Mouse (Mus musculus): ENCODE data around the gene Scnn1a. TPM values are rescaled to one million over a fixed set of nuclear protein-coding genes. Genes with fewer than 3 reads are reported as not detected.

Gene Scnn1a
- polyA plus RNA-seq (2015; fragmentation: Nextera tagmentation; extraction: Ambion mirVana) = 1.2 and 1.6 TPM in 2 replicates

DNA sequence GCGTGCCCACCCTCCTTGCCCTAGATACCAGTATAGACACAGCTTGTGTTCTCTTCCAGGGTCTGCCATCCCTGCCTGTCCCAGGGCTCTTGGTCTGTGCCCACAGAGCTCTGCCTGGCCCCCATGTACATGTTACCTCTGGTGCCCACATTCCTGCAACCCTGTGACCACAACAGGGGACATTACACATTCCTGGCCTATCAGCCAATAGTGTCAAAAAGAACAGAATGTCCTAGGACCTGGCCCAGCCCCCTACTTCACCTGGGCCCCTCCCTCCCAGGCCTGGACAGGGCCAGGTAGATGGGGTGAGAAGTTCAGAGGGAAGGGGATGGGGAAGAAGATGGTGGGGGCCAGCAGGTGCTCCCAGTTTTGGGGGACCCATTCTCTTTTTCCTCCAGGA is at the start of gene Scnn1a:
Scnn1a (plus strand) TSS at position 337 of the 400 bp plus-strand sequence.

DNA sequence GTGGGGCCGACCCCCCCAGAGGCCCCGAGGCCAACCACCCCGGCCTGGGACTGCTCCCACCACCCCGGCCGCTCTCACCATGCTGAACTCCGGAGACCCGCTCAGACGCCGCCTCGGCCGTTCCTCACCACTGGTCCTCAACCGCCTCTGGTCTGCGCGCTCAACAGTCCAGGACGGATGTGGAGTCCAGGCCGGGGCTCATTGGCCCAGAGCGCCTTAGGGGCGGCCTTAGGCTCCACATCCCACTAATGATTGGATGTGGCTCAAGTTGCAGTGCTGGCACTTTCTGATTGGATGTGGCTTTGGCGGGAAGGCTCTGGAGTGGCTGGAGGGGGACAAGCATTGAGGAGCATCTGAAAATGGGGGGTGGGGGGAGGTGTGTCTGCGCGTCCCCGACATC is 34.6 kb upstream of the Scnn1a start, which contains the start of gene Tuba3a:
Tuba3a (minus strand) TSS at position 153 of the 400 bp plus-strand sequence.

DNA sequence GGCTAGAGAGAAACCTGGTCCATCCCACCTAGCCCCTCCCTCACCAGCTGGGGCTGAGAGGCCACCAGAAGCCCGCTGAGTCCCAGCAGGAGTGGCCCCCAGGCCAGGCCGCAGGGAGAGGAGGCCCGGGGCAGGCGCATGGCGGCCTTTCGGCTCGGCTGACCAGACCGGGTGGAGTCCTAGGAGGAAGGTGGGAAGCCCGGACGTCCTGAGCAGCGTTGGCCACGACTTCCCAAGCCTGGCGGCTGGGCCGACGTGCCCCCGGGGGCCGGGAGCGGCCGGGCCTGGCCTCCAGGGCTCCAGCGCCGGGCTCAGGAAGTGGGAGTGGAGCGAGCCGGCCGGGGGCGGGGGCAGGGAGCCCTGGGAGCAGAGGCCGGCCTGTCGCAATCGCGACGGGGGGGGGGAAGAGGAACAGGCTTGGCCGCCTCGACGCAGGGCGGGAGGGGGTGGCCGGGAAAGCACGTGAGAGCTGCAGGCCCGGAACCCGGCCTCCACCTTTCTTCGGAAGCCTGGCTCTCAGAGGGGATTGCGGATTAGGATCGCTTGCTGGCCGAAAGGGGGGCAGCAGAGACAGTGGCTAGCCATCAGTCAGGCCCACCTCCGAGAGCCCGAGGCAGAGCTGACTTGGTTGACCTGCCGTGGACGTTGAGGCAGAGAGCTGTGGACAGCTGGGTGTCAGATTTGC is 6.8 kb upstream of the Scnn1a start, which contains the start of gene Ltbr:
Ltbr (minus strand) TSS at position 340 of the 685 bp plus-strand sequence.

DNA sequence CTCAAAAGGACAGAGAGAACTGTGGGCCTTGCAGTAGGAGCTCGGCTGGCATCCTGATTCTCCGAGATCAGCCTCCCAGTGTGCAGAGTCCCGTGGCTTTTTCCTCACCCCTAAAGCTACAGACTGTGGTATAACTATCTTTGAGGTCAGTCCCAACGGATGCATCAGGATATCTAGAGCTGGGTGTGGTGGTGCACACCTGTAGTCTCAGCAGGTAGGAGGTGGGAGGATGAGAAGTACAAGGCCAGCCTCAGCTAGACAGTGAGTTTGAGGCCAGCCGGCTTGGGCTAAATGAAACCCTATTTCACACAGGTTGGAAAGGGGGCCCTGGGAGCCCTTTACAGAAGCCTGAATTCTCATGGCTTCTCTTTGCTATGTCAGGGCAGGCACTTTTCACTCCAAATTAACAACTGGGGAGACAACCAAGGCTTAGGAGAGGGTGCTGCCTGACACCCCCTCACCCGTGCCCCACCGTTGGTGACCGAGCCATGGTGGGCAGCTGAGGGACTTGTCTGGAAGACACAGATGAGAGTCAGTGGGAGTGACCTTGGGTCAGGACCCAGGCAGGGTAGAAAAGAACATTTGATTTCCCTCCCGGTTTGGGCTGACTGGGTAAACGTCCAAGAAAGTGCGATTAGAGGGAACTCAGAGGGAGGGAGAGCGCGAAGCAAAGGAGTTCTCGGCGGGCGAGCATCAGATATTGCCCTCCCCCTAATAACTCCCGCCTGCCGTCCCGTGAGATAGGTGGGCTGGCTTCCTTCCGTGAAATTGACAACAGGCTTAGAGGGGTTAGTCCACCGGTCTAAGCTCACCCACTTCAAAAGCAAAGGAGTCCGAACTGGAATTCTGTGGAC is 28.5 kb downstream of the Scnn1a start, which contains the start of gene Tnfrsf1a:
Tnfrsf1a (plus strand) TSS at position 642 of the 854 bp plus-strand sequence.

DNA sequence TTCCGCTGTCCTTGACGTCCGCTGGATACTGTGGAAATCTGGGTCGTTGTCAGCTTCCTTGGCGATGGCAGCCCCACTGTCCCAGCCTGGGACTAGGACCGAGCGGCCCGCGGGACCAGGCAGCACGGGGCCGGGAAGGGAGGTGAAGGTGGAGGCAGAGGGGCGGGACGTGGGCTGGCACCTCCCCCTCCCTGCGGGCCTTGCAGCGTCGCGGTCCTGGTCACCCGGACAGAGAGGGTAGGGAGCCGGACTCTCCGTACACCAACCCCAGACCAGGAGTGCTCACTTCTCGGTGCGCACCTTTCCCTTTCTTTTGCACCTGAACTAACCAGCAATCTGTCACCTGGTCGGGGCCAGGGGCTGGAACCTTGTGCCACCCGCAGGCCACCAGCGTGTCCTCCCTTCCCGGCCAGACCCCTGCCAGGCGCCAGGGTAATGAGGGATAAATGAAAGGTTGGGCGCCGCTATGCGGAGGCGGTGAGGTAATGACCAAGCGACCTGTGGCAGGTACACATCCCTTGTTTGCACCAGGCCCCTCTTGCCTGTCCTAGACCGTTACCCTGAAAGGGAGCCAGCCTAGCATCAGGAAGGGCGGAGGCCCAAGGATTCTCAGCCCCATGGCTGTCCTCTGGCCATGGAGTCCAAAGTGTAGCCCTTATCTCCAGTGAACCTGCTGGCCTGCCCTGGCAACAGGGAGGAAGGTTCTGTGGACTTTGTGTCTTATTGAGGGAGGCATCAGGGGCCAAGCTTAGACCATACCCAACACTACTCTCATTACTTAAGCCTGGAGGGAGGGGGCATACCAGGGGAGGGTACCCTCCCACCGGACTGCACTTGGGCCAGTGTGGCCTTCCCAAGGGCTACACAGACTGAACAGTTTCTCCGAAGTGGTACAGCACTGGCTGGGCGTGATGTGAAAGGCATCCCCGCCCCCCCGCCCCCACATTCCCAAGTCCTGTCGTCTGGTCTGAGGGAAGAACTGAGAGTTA is 60.2 kb downstream of the Scnn1a start, which contains the start of gene Plekhg6:
Plekhg6 (minus strand) TSS at position 422 of the 989 bp plus-strand sequence.

Other genes starting within 250 kb of the Scnn1a start
- gene Chd4, start 224.7 kb upstream of the Scnn1a start, polyA plus RNA-seq (2015; fragmentation: Nextera tagmentation; extraction: Ambion mirVana) = 90.4 and 92.6 TPM in 2 replicates
- gene Nop2, start 188.8 kb upstream of the Scnn1a start, polyA plus RNA-seq (2015; fragmentation: Nextera tagmentation; extraction: Ambion mirVana) = 37.5 and 39.7 TPM in 2 replicates
- gene Iffo1, start 175.4 kb upstream of the Scnn1a start, polyA plus RNA-seq (2015; fragmentation: Nextera tagmentation; extraction: Ambion mirVana) = 24.5 and 27.5 TPM in 2 replicates
- 1,880 and 2,030 TPM in 2 replicates for gene Gapdh, start 154.2 kb upstream of the Scnn1a start, polyA plus RNA-seq (2015; fragmentation: Nextera tagmentation; extraction: Ambion mirVana)
- gene Ncapd2, start 129.0 kb upstream of the Scnn1a start, polyA plus RNA-seq (2015; fragmentation: Nextera tagmentation; extraction: Ambion mirVana) = 17.6 and 23.0 TPM in 2 replicates
- gene Mrpl51, start 128.9 kb upstream of the Scnn1a start, polyA plus RNA-seq (2015; fragmentation: Nextera tagmentation; extraction: Ambion mirVana) = 166 and 188 TPM in 2 replicates
- gene Vamp1, start 105.1 kb upstream of the Scnn1a start, polyA plus RNA-seq (2015; fragmentation: Nextera tagmentation; extraction: Ambion mirVana) = 148 and 157 TPM in 2 replicates
- 7.7 and 9.3 TPM in 2 replicates for gene Tapbpl, start 88.8 kb upstream of the Scnn1a start, polyA plus RNA-seq (2015; fragmentation: Nextera tagmentation; extraction: Ambion mirVana)
- gene Cd27, start 83.6 kb upstream of the Scnn1a start, polyA plus RNA-seq (2015; fragmentation: Nextera tagmentation; extraction: Ambion mirVana) = 2.5 TPM in 2 replicates
- not detected in 2 replicates for gene Tuba3a, start 34.6 kb upstream of the Scnn1a start, polyA plus RNA-seq (2015; fragmentation: Nextera tagmentation; extraction: Ambion mirVana)
- 17.2 and 19.2 TPM in 2 replicates for gene Ltbr, start 6.8 kb upstream of the Scnn1a start, polyA plus RNA-seq (2015; fragmentation: Nextera tagmentation; extraction: Ambion mirVana)
- 16.0 and 20.3 TPM in 2 replicates for gene Tnfrsf1a, start 28.7 kb downstream of the Scnn1a start, polyA plus RNA-seq (2015; fragmentation: Nextera tagmentation; extraction: Ambion mirVana)
- 0.18 and 0.23 TPM in 2 replicates for gene Plekhg6, start 60.1 kb downstream of the Scnn1a start, polyA plus RNA-seq (2015; fragmentation: Nextera tagmentation; extraction: Ambion mirVana)
- gene Cd9, start 174.1 kb downstream of the Scnn1a start, polyA plus RNA-seq (2015; fragmentation: Nextera tagmentation; extraction: Ambion mirVana) = 175 and 216 TPM in 2 replicates
- 21.2 and 23.3 TPM in 2 replicates for gene Vwf, start 226.1 kb downstream of the Scnn1a start, polyA plus RNA-seq (2015; fragmentation: Nextera tagmentation; extraction: Ambion mirVana)

Measured in neural tube, postnatal 0 days (tissue).